Mouse (Mus musculus): ENCODE data around the gene Ibsp. TPM values are rescaled to one million over a fixed set of nuclear protein-coding genes. Genes with fewer than 3 reads are reported as not detected.

The Ibsp gene
- polyA plus RNA-seq (2017; shearing (Covaris generic)) = under 1 TPM; 0.07 to 0.94 TPM

GRCm38 (mm10) chr5:104298994-104299393, at the start of gene Ibsp:
Gene Ibsp (plus strand): TSS chr5:104299171.

GRCm38 (mm10) chr5:104325029-104325428, 26.1 kb downstream of the Ibsp start, which contains the start of gene Mepe:
Gene Mepe (plus strand): TSS chr5:104325329.

Other genes with a start within 250 kb of the Ibsp start
- not detected for gene Gm17660, start 221.6 kb upstream of the Ibsp start, polyA plus RNA-seq (2017; shearing (Covaris generic))
- under 1 TPM; 0.34 to 0.56 TPM for gene Sparcl1, start 185.4 kb upstream of the Ibsp start, polyA plus RNA-seq (2017; shearing (Covaris generic))
- not detected for gene Dspp, start 128.5 kb upstream of the Ibsp start, polyA plus RNA-seq (2017; shearing (Covaris generic))
- gene Dmp1, start 96.6 kb upstream of the Ibsp start, polyA plus RNA-seq (2017; shearing (Covaris generic)) = not detected
- not detected for gene Mepe, start 26.2 kb downstream of the Ibsp start, polyA plus RNA-seq (2017; shearing (Covaris generic))
- under 1 TPM; 0.48 to 0.49 TPM for gene Spp1, start 135.9 kb downstream of the Ibsp start, polyA plus RNA-seq (2017; shearing (Covaris generic))
- 1 to 10 TPM in 1 of 2 experiments, under 1 TPM in 1; 0.16 to 2.0 TPM for gene Pkd2, start 160.3 kb downstream of the Ibsp start, polyA plus RNA-seq (2017; shearing (Covaris generic))
- gene BC005561, start 209.2 kb downstream of the Ibsp start, polyA plus RNA-seq (2017; shearing (Covaris generic)) = 10 to 100 TPM in 1 of 2 experiments, 1 to 10 TPM in 1; 9.6 to 16.2 TPM